In genomic region chr7:65643861-65644421, GRCm38 (mm10) we compare ENCODE assay signal across 8 mouse cellular contexts. TPM values are rescaled to one million over a fixed set of nuclear protein-coding genes. Genes with fewer than 3 reads are reported as not detected.
DNase-seq lines count a peak whose midpoint lies in the region; ATAC-seq and TF ChIP-seq lines count a peak whose summit lies in the region.

No protein-coding gene starts in this region.

- 41% methylated on average over 6 of the region's 6 CpGs for WGBS in bone marrow, adult 2 months
- 46% methylated on average over 6 of the region's 6 CpGs for WGBS in hindbrain, embryonic 10.5 days
- 21% methylated on average over 6 of the region's 6 CpGs for WGBS in lung, embryonic 15.5 days

- DNase-seq in adrenal gland, postnatal 10 days = peak; percentile 4
- no peak for DNase-seq in adrenal gland, adult 18-20 months (ENCODE audit: low spot score in 2 of 2)
- DNase-seq in hindbrain, embryonic 10.5 days (ENCODE audit: low spot score) = no peak
- DNase-seq in embryo, embryonic 9.5 days (ENCODE audit: extremely low spot score) = no peak
- no peak for DNase-seq in adrenal gland, postnatal 25 days
- no peak for DNase-seq in ovary, postnatal 10 days (ENCODE audit: low spot score)

- peak overlapping the region; percentile 55; the same call in 1 of the 2 replicates for H3K27ac ChIP-seq in bone marrow, adult 2 months (ENCODE audit: control insufficient read depth, insufficient read depth, low read depth, low read length, poor library complexity)
- H3K27ac ChIP-seq in hindbrain, embryonic 10.5 days = no peak overlapping the region
- peak overlapping the region; percentile 35; the same call in 1 of the 2 replicates for H3K27ac ChIP-seq in lung, embryonic 15.5 days

- no peaks in the 10 kb centered on the region for H3K9me3 ChIP-seq in hindbrain, embryonic 10.5 days
- H3K9me3 ChIP-seq in lung, embryonic 15.5 days = no peaks in the 10 kb centered on the region

- peak overlapping the region; percentile 95 for H3K4me2 ChIP-seq in lung, embryonic 15.5 days

- TF ChIP-seq POLR2A in bone marrow, adult 2 months (IDR thresholded peaks at IDR 0.05; ENCODE audit: borderline replicate concordance, control insufficient read depth, low read depth, low read length) = no peak

- H3K9ac ChIP-seq in lung, embryonic 15.5 days = no peak overlapping the region

- no peak for TF ChIP-seq CTCF in bone marrow, adult 2 months (IDR thresholded peaks at IDR 0.05; ENCODE audit: control insufficient read depth, insufficient read depth, low read length)

- peak; percentile 12; the same call in 1 of the 2 replicates for ATAC-seq in lung, embryonic 15.5 days (ENCODE audit: borderline replicate concordance, extremely low read depth, low FRiP score, low TSS enrichment)

- peaks cover 17% of the 10 kb centered on the region for H3K27me3 ChIP-seq in hindbrain, embryonic 10.5 days (ENCODE audit: insufficient read depth, poor library complexity, severe bottlenecking)
- 0 out of 2 replicates have a peak, but pooled peaks cover 8% of the 10 kb centered on the region for H3K27me3 ChIP-seq in lung, embryonic 15.5 days

- peaks cover 4% of the 10 kb centered on the region for H3K4me1 ChIP-seq in bone marrow, adult 2 months (ENCODE audit: control insufficient read depth, insufficient read depth, low read length)
- peaks cover 18% of the 10 kb centered on the region; the same call in 1 of the 2 replicates for H3K4me1 ChIP-seq in hindbrain, embryonic 10.5 days (replicated peaks)
- H3K4me1 ChIP-seq in lung, embryonic 15.5 days = peaks cover 13% of the 10 kb centered on the region

- peak overlapping the region; percentile 61 for H3K4me3 ChIP-seq in bone marrow, adult 2 months (replicated peaks; ENCODE audit: control insufficient read depth, low read depth, low read length)
- peak overlapping the region; percentile 66 for H3K4me3 ChIP-seq in hindbrain, embryonic 10.5 days
- peak overlapping the region; percentile 63 for H3K4me3 ChIP-seq in lung, embryonic 15.5 days

- peaks cover 16% of the 10 kb centered on the region for H3K36me3 ChIP-seq in hindbrain, embryonic 10.5 days
- peaks cover 4% of the 10 kb centered on the region; the same call in 1 of the 2 replicates for H3K36me3 ChIP-seq in lung, embryonic 15.5 days

RNA-seq across cellular contexts. Expression of gene Tarsl2, which starts 0.8 kb away (rescaled TPM):
- 10 to 100 TPM; 25.1 to 32.1 TPM for total RNA-seq in adrenal gland, postnatal 10 days (2021)
- 10 to 100 TPM; 12.7 to 18.1 TPM for total RNA-seq in adrenal gland, adult 18-20 months (2021)
- polyA plus RNA-seq in bone marrow, adult 2 months (2011; ENCODE audit: insufficient read depth, insufficient read length, low replicate concordance, missing spikeins) = 5.1 and 6.3 TPM in 2 replicates
- 6.3 and 7.3 TPM in 2 replicates for polyA plus RNA-seq in hindbrain, embryonic 10.5 days (2016; fragmentation: Nextera tagmentation; extraction: Ambion mirVana)
- polyA plus RNA-seq in lung, embryonic 15.5 days (2015; fragmentation: Nextera tagmentation; extraction: Ambion mirVana) = 8.6 and 9.1 TPM in 2 replicates
- 23.3 and 28.3 TPM in 2 replicates for total RNA-seq in adrenal gland, postnatal 25 days (2021)

RNA-seq across cellular contexts. Expression of gene Tm2d3, which starts 47.0 kb away (rescaled TPM):
- 10 to 100 TPM; 32.4 to 37.6 TPM for total RNA-seq in adrenal gland, postnatal 10 days (2021)
- 10 to 100 TPM; 62.5 to 66.5 TPM for total RNA-seq in adrenal gland, adult 18-20 months (2021)
- 17.0 and 57.9 TPM in 2 replicates for polyA plus RNA-seq in bone marrow, adult 2 months (2011; ENCODE audit: insufficient read depth, insufficient read length, low replicate concordance, missing spikeins)
- polyA plus RNA-seq in hindbrain, embryonic 10.5 days (2016; fragmentation: Nextera tagmentation; extraction: Ambion mirVana) = 80.0 and 81.1 TPM in 2 replicates
- polyA plus RNA-seq in lung, embryonic 15.5 days (2015; fragmentation: Nextera tagmentation; extraction: Ambion mirVana) = 84.1 and 85.3 TPM in 2 replicates
- total RNA-seq in adrenal gland, postnatal 25 days (2021) = 54.2 and 59.3 TPM in 2 replicates
